Mouse (Mus musculus) stomach, postnatal 0 days (tissue): ENCODE measurements around the gene Fes. TPM values are rescaled to one million over a fixed set of nuclear protein-coding genes. Genes with fewer than 3 reads are reported as not detected.

Source experiments
- ATAC-seq: fragments of 200-750 bp; cut with Nextera tagmentation; 2 replicates; pipeline ENCODE4 v1.8.0; 2017; ENCODE audit not compliant: low FRiP score, low TSS enrichment
- DNase-seq: peaks from one replicate; pipeline ENCODE4 v3.0.0-alpha.2; 2016; ENCODE audit warnings: low spot score
- H3K27ac ChIP-seq: fragments of 300-500 bp; sonication (generic); replicated peaks from 2 replicates; pipeline ENCODE4 v1.5.1; 2014; ENCODE audit warnings: mild to moderate bottlenecking, control low read depth
- H3K27me3 ChIP-seq: fragments of 300-500 bp; sonication (generic); 2 replicates; pipeline ENCODE4 v1.6.1; 2014; ENCODE audit warnings: low read length; ENCODE audit not compliant: control insufficient read depth, insufficient read depth
- H3K36me3 ChIP-seq: fragments of 300-500 bp; sonication (generic); 2 replicates; pipeline ENCODE4 v1.6.1; 2014; ENCODE audit warnings: low read length, mixed read lengths; ENCODE audit not compliant: control insufficient read depth, insufficient read depth
- H3K4me1 ChIP-seq: fragments of 300-500 bp; sonication (generic); replicated peaks from 2 replicates; pipeline ENCODE4 v1.6.1; 2014; ENCODE audit warnings: antibody characterized with exemption; ENCODE audit not compliant: control insufficient read depth, insufficient read depth
- H3K4me2 ChIP-seq: fragments of 300-500 bp; sonication (generic); replicated peaks from 2 replicates; pipeline ENCODE4 v1.6.1; 2014; ENCODE audit warnings: low read depth, mild to moderate bottlenecking, control low read depth, moderate library complexity
- H3K4me3 ChIP-seq: fragments of 300-500 bp; sonication (generic); 2 replicates; pipeline ENCODE4 v1.5.1; 2014; ENCODE audit warnings: low read depth, low read length, control low read depth
- H3K9ac ChIP-seq: fragments of 300-500 bp; sonication (generic); 2 replicates; pipeline ENCODE4 v1.6.1; 2014; ENCODE audit warnings: mild to moderate bottlenecking, low read length, control low read depth, mixed read lengths
- H3K9me3 ChIP-seq: fragments of 300-500 bp; sonication (generic); 2 replicates; pipeline ENCODE4 v1.6.1; 2016; ENCODE audit warnings: low read length; ENCODE audit not compliant: control insufficient read depth
- CTCF ChIP-seq: IDR thresholded peaks from 2 replicates; pipeline ENCODE4 v1.5.1; 2016; ENCODE audit warnings: antibody characterized with exemption, low read depth, mild to moderate bottlenecking, moderate library complexity
- EP300 ChIP-seq: optimal IDR thresholded peaks from 2 replicates; pipeline ENCODE3; 2016; ENCODE audit warnings: antibody characterized with exemption
- WGBS: fragments of 180-500 bp; shearing (Covaris S2); extraction: QIAGEN DNeasy Blood & Tissue Kit; methylation state at CpG from one replicate; pipeline ENCODE4 v1.1.7; 2014; 5-methylcytosine and 5-hydroxymethylcytosine counted together
- polyA plus RNA-seq: library from polyadenylated mRNA; unstranded; fragments of >200 nt; fragmentation: Nextera tagmentation; extraction: Ambion mirVana; gene quantifications from 2 replicates; pipeline ENCODE4 v1.2.1, GENCODE M21; 2015

Fes gene
- polyA plus RNA-seq, 1 experiment from 2014 or later, result 6.2 TPM

DNA sequence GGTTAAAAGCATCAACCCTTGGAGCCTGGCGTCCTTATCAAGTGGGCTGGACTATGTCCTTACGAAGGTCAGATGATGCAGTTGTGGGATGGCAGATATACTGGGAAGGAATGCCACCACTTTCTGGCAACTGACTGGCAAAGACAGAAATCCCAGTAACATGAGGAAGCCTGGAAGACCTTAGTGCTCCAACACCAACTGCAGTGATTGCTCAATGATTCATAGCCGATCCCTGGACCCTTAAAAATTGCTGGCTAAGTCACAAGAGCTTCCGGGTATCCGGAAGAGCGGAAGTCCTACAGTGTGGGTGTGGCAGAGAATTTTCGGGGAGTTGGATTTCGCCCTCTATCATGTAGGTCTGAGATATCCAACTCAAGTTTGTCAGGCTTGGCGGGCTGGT is 41.6 kb downstream of the Fes start:
- no peak for ATAC-seq
- H3K4me3 ChIP-seq, result no peak overlapping the region
- H3K9ac ChIP-seq, result no peak overlapping the region
- no peaks in the 10 kb centered on the region for H3K4me1 ChIP-seq
- H3K27ac ChIP-seq, result no peak overlapping the region
- no peaks in the 10 kb centered on the region; the same call in 1 of the 2 replicates for H3K36me3 ChIP-seq
- H3K9me3 ChIP-seq, result no peaks in the 10 kb centered on the region
- no peak overlapping the region for H3K4me2 ChIP-seq
- no peak for DNase-seq
- 93% methylated on average over 9 of the region's 9 CpGs for WGBS
- no peak for TF ChIP-seq CTCF
- TF ChIP-seq EP300, result no peak
- H3K27me3 ChIP-seq, result no peaks in the 10 kb centered on the region

DNA sequence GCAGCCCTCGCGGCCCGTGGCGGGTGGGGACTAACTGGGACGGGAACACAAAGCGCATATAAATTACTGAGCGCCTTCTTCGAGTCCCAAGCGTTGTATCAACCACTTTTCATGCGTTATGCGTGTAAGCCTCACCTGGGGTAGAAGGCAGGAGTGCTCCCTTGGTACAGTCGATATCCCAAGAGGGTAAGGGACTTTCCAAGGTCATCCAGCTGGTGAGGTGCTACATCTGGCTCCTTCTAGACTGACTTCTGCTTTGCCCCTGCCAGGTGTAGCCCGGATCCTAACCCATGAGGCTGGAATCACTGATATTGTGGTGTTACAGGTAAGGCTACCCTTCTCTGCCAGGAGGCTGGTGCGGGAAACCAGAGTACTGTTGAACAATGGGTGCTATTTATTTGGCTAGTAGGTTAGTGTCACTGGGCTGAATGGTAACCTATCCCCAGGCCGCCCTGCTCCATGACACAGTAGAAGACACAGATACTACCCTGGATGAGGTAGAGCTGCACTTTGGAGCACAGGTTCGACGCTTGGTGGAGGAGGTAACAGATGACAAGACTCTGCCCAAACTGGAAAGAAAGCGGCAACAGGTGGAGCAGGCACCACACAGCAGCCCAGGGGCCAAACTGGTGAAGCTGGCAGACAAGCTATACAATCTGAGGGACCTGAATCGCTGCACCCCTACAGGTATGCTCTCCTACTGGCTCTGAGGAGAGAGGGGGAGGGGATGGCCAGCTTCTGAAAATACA is 44.3 kb downstream of the Fes start:
- H3K27me3 ChIP-seq, result no peaks in the 10 kb centered on the region
- DNase-seq (no peak), ATAC-seq (no peak)
- H3K36me3 ChIP-seq, result no peaks in the 10 kb centered on the region
- peaks cover 7% of the 10 kb centered on the region; the same call in 1 of the 2 replicates for H3K4me1 ChIP-seq
- H3K4me3 ChIP-seq, result peak overlapping the region; percentile 50
- TF ChIP-seq EP300 (no peak), CTCF (no peak)
- H3K27ac ChIP-seq, result peak overlapping the region; percentile 74; the same call in 1 of the 2 replicates
- H3K9me3 ChIP-seq, result no peaks in the 10 kb centered on the region
- 24% methylated on average over 19 of the region's 19 CpGs for whole genome bisulfite sequencing
- peak overlapping the region; percentile 81 for H3K4me2 ChIP-seq
- H3K9ac ChIP-seq, result peak overlapping the region; percentile 77

DNA sequence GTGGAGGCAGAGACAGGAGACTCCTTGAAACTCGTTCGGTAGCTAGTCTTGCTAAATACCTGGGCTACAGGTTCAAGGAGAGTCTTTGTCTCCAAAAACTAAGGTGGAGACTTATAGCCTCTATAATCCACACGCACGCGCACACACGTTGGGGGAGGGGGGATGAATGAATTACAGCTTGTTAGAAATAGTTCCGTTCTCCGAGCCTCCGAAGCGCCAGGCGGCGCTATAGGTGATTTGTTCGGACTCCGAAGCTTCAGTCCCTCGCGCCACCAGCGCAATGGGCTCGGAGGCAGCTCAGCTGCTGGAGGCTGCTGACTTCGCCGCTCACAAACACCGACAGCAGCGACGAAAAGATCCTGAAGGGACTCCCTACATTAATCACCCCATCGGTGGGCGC is 44.9 kb downstream of the Fes start, which contains the start of gene Hddc3:
TSS of gene Hddc3 (plus strand) at position 247 of the 400 bp plus-strand sequence.
- ATAC-seq (peak; percentile 62), DNase-seq (peak; percentile 96)
- under 1% methylated on average over 25 of the region's 25 CpGs for WGBS
- no peaks in the 10 kb centered on the region for H3K36me3 ChIP-seq
- H3K27me3 ChIP-seq, result no peaks in the 10 kb centered on the region
- peak; percentile 69 for TF ChIP-seq EP300
- TF ChIP-seq CTCF, result peak; percentile 87
- H3K27ac ChIP-seq, result peak within 1 kb of the TSS; percentile 74; the same call in 1 of the 2 replicates
- no peaks in the 10 kb centered on the region for H3K9me3 ChIP-seq
- peaks cover 7% of the 10 kb centered on the region; the same call in 1 of the 2 replicates for H3K4me1 ChIP-seq
- H3K4me2 ChIP-seq, result peak within 1 kb of the TSS; percentile 81
- H3K9ac ChIP-seq, result peak within 1 kb of the TSS; percentile 77
- peak within 1 kb of the TSS; percentile 50 for H3K4me3 ChIP-seq

DNA sequence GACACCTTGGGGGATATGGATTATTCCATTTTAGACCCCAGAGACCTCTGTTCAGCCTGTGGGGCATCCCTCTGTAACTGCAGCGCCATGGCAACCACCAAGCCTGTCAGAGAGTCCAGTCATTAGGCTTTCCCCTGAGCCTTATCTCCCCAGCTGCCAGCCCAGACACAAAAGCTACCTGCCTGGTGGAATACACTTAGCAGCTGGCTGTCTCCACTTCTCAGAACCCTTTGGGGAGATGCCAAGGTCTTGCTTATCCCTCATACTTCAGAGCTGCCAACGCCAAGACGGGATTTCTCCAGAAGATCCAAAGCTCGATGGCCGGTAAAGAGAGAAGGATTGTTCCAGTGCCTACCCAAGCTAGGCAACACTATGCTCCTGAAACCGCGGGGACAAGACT is 46.0 kb downstream of the Fes start:
- no peak for ATAC-seq
- H3K36me3 ChIP-seq, result no peaks in the 10 kb centered on the region
- H3K4me2 ChIP-seq, result no peak overlapping the region
- no peak for DNase-seq
- no peak for TF ChIP-seq EP300
- no peak for TF ChIP-seq CTCF
- no peak overlapping the region for H3K9ac ChIP-seq
- no peak overlapping the region for H3K27ac ChIP-seq
- no peak overlapping the region for H3K4me3 ChIP-seq
- WGBS, result 73% methylated on average over 7 of the region's 7 CpGs
- H3K4me1 ChIP-seq, result peaks cover 7% of the 10 kb centered on the region; the same call in 1 of the 2 replicates
- no peaks in the 10 kb centered on the region for H3K27me3 ChIP-seq
- no peaks in the 10 kb centered on the region for H3K9me3 ChIP-seq

DNA sequence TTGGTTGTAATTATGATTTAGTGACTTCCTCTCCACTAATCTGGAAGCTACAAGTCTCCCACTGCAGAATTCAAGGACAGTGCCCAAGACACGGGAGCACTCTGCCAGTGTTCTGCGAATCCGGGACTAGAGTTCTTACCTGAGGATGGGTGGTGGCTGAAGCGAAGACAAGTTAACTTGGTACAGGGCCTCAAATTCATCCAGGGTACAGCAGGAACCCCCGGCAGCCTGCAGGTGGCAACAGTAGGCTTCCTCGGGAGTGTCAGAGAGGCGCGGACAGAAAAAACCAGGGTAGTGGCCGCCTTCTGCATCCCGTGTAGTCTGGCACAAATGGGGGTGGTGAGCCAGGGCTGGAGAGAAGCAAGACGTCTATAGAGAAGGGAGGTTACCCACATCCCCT is 47.0 kb downstream of the Fes start, which contains the start of gene Unc45a:
TSS of gene Unc45a (minus strand) at position 213 of the 400 bp plus-strand sequence.
- DNase-seq (peak; percentile 87), ATAC-seq (peak; percentile 68)
- H3K36me3 ChIP-seq, result peaks cover 9% of the 10 kb centered on the region; the same call in 1 of the 2 replicates
- H3K9me3 ChIP-seq, result no peaks in the 10 kb centered on the region
- H3K27ac ChIP-seq, result peak within 1 kb of the TSS; percentile 95
- TF ChIP-seq CTCF (peak; percentile 87), EP300 (no peak)
- peaks cover 7% of the 10 kb centered on the region; the same call in 1 of the 2 replicates for H3K4me1 ChIP-seq
- H3K9ac ChIP-seq, result peak within 1 kb of the TSS; percentile 71
- H3K4me2 ChIP-seq, result peak within 1 kb of the TSS; percentile 79
- peak within 1 kb of the TSS; percentile 59 for H3K4me3 ChIP-seq
- WGBS, result 3% methylated on average over 11 of the region's 11 CpGs
- H3K27me3 ChIP-seq, result no peaks in the 10 kb centered on the region
